Mouse (Mus musculus) heart, adult 2 months (tissue): ENCODE measurements around the gene Gpn2.

ENCODE experiments used
- CTCF ChIP-seq: fragments of 200-600 bp; IDR thresholded peaks from 2 replicates; pipeline ENCODE4 v1.8.1; 2022; ENCODE audit warnings: antibody characterized with exemption, mild to moderate bottlenecking, moderate library complexity
- EP300 ChIP-seq: fragments of 200-500 bp; IDR thresholded peaks from 2 replicates; pipeline ENCODE4 v1.6.1; 2011; ENCODE audit warnings: low read depth, low read length, control low read depth; ENCODE audit not compliant: insufficient read depth

DNA sequence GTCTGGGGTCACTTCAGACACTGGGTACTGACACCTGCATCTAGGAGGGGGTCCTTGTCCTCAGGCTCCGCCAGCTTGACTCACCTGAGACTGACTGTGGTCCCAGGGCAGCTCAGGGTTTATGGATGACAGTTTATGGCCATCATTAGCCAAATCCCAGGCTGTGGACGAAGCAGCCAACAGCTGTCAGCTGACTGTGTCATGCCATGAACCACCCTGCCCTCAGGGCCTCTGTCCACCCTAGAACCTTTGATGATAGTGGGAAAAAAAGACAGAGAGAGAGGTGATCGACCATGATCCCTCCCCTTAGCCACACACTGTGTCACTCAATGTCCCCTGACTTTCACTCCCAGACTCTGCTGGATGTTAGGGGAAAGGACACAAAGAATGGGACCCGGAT, 22.5 kb upstream of the Gpn2 start:
- TF ChIP-seq CTCF = no peak
- no peak for TF ChIP-seq EP300
